Mouse (Mus musculus) heart, embryonic 14.5 days (tissue): ENCODE measurements around the gene Uhmk1. TPM values are rescaled to one million over a fixed set of nuclear protein-coding genes. Genes with fewer than 3 reads are reported as not detected.

Experiments used
- ATAC-seq: fragments of 200-750 bp; cut with Nextera tagmentation; 2 replicates; pipeline ENCODE4 v1.8.0; 2017; ENCODE audit warnings: low read depth, moderate TSS enrichment; ENCODE audit not compliant: insufficient number of reproducible peaks, insufficient read depth, low FRiP score
- H3K27ac ChIP-seq, 2 experiments: fragments of 200-500 bp in 1 of 2; fragments of 300-500 bp in 1 of 2; sonication (generic) in 1 of 2; replicated peaks in 1 of 2; 2 replicates each; pipeline ENCODE4 v1.5.1; 2012 to 2014; ENCODE audit warnings: low read depth in 2 of 2, low read length in 2 of 2, control low read depth in 1 of 2, mild to moderate bottlenecking in 1 of 2, mixed read lengths in 1 of 2; ENCODE audit not compliant: control insufficient read depth in 1 of 2, insufficient read depth in 1 of 2
- H3K27me3 ChIP-seq: fragments of 300-500 bp; sonication (generic); 2 replicates; pipeline ENCODE4 v1.6.1; 2014; ENCODE audit warnings: mild to moderate bottlenecking, low read length, control low read depth; ENCODE audit not compliant: control insufficient read depth, insufficient read depth
- H3K36me3 ChIP-seq: fragments of 300-500 bp; sonication (generic); 2 replicates; pipeline ENCODE4 v1.6.1; 2014; ENCODE audit warnings: mild to moderate bottlenecking, control low read depth, low read length, mixed read lengths; ENCODE audit not compliant: control insufficient read depth, insufficient read depth
- H3K4me1 ChIP-seq, 2 experiments: fragments of 200-500 bp in 1 of 2; fragments of 300-500 bp in 1 of 2; sonication (generic) in 1 of 2; 2 replicates each; pipeline ENCODE4 v1.6.1; 2012 to 2014; ENCODE audit warnings: low read length in 2 of 2, control low read depth in 1 of 2, mixed read lengths in 1 of 2; ENCODE audit not compliant: control insufficient read depth in 2 of 2, insufficient read depth in 2 of 2
- H3K4me2 ChIP-seq: fragments of 300-500 bp; sonication (generic); 2 replicates; pipeline ENCODE4 v1.6.1; 2014; ENCODE audit warnings: mild to moderate bottlenecking, low read length
- H3K4me3 ChIP-seq, 2 experiments: fragments of 200-500 bp in 1 of 2; fragments of 300-500 bp in 1 of 2; sonication (generic) in 1 of 2; 2 replicates each; pipeline ENCODE4 v1.5.1; 2012 to 2014; ENCODE audit warnings: low read length in 2 of 2, mild to moderate bottlenecking in 2 of 2, control low read depth in 1 of 2, low read depth in 1 of 2, moderate library complexity in 1 of 2; ENCODE audit not compliant: control insufficient read depth in 1 of 2, insufficient read depth in 1 of 2
- H3K9ac ChIP-seq: fragments of 300-500 bp; sonication (generic); 2 replicates; pipeline ENCODE4 v1.6.1; 2014; ENCODE audit warnings: mild to moderate bottlenecking, low read length
- H3K9me3 ChIP-seq: fragments of 300-500 bp; sonication (generic); 2 replicates; pipeline ENCODE4 v1.6.1; 2016; ENCODE audit warnings: low read length, control low read depth; ENCODE audit not compliant: control insufficient read depth
- WGBS: fragments of 180-500 bp; shearing (Covaris S2); extraction: QIAGEN DNeasy Blood & Tissue Kit; methylation state at CpG from one replicate; pipeline ENCODE4 v1.1.7; 2014; 5-methylcytosine and 5-hydroxymethylcytosine counted together
- polyA plus RNA-seq: library from polyadenylated mRNA; unstranded; fragments of >200 nt; fragmentation: Nextera tagmentation; extraction: Ambion mirVana; gene quantifications from 2 replicates; pipeline ENCODE4 v1.2.1, GENCODE M21; 2014

Uhmk1 gene
- polyA plus RNA-seq, 1 experiment from 2014 or later = 8.7 TPM

- WGBS = 45% methylated on average over 6 of the region's 6 CpGs
- H3K27me3 ChIP-seq = no peaks in the 10 kb centered on the region
Measured at GRCm38 (mm10) chr1:170148536-170148935, 66.7 kb downstream of the Uhmk1 start.

DNA sequence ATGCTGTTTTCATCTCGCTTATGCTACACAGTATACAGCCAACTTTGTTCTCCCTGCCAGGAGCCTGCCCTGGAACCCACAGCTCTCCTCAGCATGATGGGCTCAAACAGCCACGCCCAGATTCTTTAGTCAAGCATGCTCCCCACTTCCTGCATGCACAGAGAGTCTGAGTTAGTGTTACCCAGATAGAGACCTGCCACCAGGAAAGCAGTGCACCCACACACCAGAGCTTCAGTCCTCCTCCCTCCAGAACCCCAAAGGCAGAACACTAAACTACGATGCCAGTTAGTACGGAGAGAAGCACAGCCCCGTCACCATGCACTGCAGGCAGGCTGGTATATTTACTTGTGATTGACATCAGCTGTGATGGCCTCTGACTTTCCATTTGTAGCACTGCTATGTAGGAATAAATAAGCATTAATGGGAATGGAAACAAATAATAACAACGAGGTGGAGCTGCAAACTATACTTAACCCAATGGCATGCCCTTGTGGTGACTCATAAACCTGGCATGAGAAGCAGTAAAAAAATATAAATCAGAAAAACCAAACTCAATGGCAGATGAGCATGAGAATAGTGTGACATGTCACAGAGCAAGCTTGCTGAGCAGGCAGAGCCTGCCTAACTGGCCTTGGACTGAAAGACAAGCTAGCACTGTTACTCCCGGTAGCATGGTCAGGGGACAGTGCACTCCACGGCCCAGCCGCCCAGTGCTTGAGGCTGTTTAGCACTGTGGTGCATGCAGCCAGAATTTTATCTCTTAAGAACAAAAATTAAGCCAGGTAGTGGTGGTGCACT is 67.3 kb downstream of the Uhmk1 start:
- peaks cover 5 to 10% of the 10 kb centered on the region in 2 experiments; a peak in 3 of 4 replicates for H3K4me1 ChIP-seq
- H3K27ac ChIP-seq = no peak overlapping the region
- H3K9me3 ChIP-seq = no peaks in the 10 kb centered on the region
- H3K9ac ChIP-seq = no peak overlapping the region
- no peaks in the 10 kb centered on the region for H3K27me3 ChIP-seq
- ATAC-seq = no peak
- H3K36me3 ChIP-seq = peaks cover 70% of the 10 kb centered on the region
- no peak overlapping the region for H3K4me3 ChIP-seq
- whole genome bisulfite sequencing = 71% methylated on average over 9 of the region's 9 CpGs
- no peak overlapping the region for H3K4me2 ChIP-seq

More at GRCm38 (mm10) chr1:170148536-170148935, 66.7 kb downstream of the Uhmk1 start:
- H3K9me3 ChIP-seq = no peaks in the 10 kb centered on the region
- H3K27ac ChIP-seq = no peak overlapping the region
- ATAC-seq = no peak
- no peak overlapping the region for H3K4me3 ChIP-seq
- H3K4me1 ChIP-seq = peaks cover 5 to 10% of the 10 kb centered on the region in 2 experiments; a peak in 3 of 4 replicates
- H3K4me2 ChIP-seq = no peak overlapping the region
- peaks cover 65% of the 10 kb centered on the region for H3K36me3 ChIP-seq
- no peak overlapping the region for H3K9ac ChIP-seq

- Histone ChIP-seq H3K27me3 (no peaks in the 10 kb centered on the region), H3K36me3 (peaks cover 80% of the 10 kb centered on the region), H3K27ac (no peak overlapping the region), H3K4me2 (no peak overlapping the region), H3K4me3 (no peak overlapping the region), H3K9me3 (no peaks in the 10 kb centered on the region), H3K9ac (no peak overlapping the region), H3K4me1 (peaks cover 5 to 10% of the 10 kb centered on the region in 2 experiments; a peak in 3 of 4 replicates)
- WGBS = 84% methylated on average over 4 of the region's 4 CpGs
- ATAC-seq = no peak
Measured at GRCm38 (mm10) chr1:170145606-170146005, 69.6 kb downstream of the Uhmk1 start.

Other genes with a start within 250 kb of the Uhmk1 start
- 24.0 and 25.8 TPM in 2 replicates for gene Hsd17b7, start 246.2 kb downstream of the Uhmk1 start, polyA plus RNA-seq
- 6.2 and 6.5 TPM in 2 replicates for gene Ddr2, start 104.6 kb downstream of the Uhmk1 start, polyA plus RNA-seq
- 44.4 and 45.6 TPM in 2 replicates for gene Uap1, start 40.4 kb downstream of the Uhmk1 start, polyA plus RNA-seq
- not detected in 2 replicates for gene Sh2d1b2, start 17.4 kb upstream of the Uhmk1 start, polyA plus RNA-seq
- gene Sh2d1b1, start 61.9 kb upstream of the Uhmk1 start, polyA plus RNA-seq = 0.12 and 0.18 TPM in 2 replicates
- 4.8 and 5.4 TPM in 2 replicates for gene Gm7694, start 90.9 kb upstream of the Uhmk1 start, polyA plus RNA-seq
- gene Spata46, start 93.4 kb upstream of the Uhmk1 start, polyA plus RNA-seq = 1.6 and 2.1 TPM in 2 replicates